Mouse (Mus musculus) heart, postnatal 0 days (tissue): ENCODE data around the gene Gm9821.

ENCODE experiments used
- CTCF ChIP-seq: IDR thresholded peaks from 2 replicates; pipeline ENCODE4 v1.5.1; 2016; ENCODE audit warnings: antibody characterized with exemption, control low read depth, low read depth
- EP300 ChIP-seq: IDR thresholded peaks from 2 replicates; pipeline ENCODE4 v1.6.1; 2016; ENCODE audit warnings: antibody characterized with exemption, low read depth

- TF ChIP-seq CTCF (no peak), EP300 (no peak)
Measured at GRCm38 (mm10) chr2:91922586-91923414, 22.7 kb upstream of the Gm9821 start.
